Mouse (Mus musculus) ES-Bruce4 (cell line): ENCODE measurements around the gene Ubap1.

Experiments used
- CTCF ChIP-seq: IDR thresholded peaks from one replicate; pipeline ENCODE4 v1.8.1; 2011; ENCODE audit warnings: low read depth, low read length
- EP300 ChIP-seq: IDR thresholded peaks from 2 replicates; pipeline ENCODE4 v1.6.1; 2011; ENCODE audit warnings: low read depth, low read length; ENCODE audit not compliant: insufficient read depth
- POLR2A ChIP-seq: IDR thresholded peaks from one replicate; pipeline ENCODE4 v1.8.1; 2011; ENCODE audit warnings: low read length; ENCODE audit not compliant: insufficient read depth

- TF ChIP-seq POLR2A, result no peak
- no peak for TF ChIP-seq CTCF
- TF ChIP-seq EP300, result no peak
Measured at GRCm38 (mm10) chr4:41407353-41407752, 58.6 kb downstream of the Ubap1 start.
